Mouse (Mus musculus) CD8-positive naive resting alpha-beta T cell, adult 2 months (primary cell): ENCODE results near the gene Bex6.
"Not testable (repeated sequence)": the region's sequence is repeated elsewhere in the genome, so short reads cannot be mapped to it uniquely, and the experiment has no call there.

Source experiments
- DNase-seq, 2 experiments: peaks; one replicate each; pipeline ENCODE4 v3.0.0; 2022; ENCODE audit warnings: low read depth in 2 of 2, low spot score in 2 of 2

The Bex6 gene

GRCm38 (mm10) chr16:32173401-32173800 is 6.2 kb upstream of the Bex6 start:
- DNase-seq: no peak

GRCm38 (mm10) chr16:32174340-32175005 is 5.2 kb upstream of the Bex6 start:
- no peak for DNase-seq

- DNase-seq: peak in 1 of 2 experiments; percentile 42
Observed at GRCm38 (mm10) chr16:32175029-32175428, 4.6 kb upstream of the Bex6 start.

- DNase-seq: peak; percentile 35 to 44
Observed at GRCm38 (mm10) chr16:32176896-32177686, 2.5 kb upstream of the Bex6 start.

GRCm38 (mm10) chr16:32186056-32186455 is 6.4 kb downstream of the Bex6 start:
- DNase-seq: no peak

GRCm38 (mm10) chr16:32189109-32189508 is 9.5 kb downstream of the Bex6 start:
- no peak for DNase-seq

GRCm38 (mm10) chr16:32190011-32190441 is 10.4 kb downstream of the Bex6 start:
- DNase-seq: no peak

- DNase-seq: peak; percentile 38 to 42
Observed at GRCm38 (mm10) chr16:32200256-32201003, 20.8 kb downstream of the Bex6 start.

GRCm38 (mm10) chr16:32201004-32201325 is 21.3 kb downstream of the Bex6 start:
- DNase-seq: no peak

- DNase-seq: peak; percentile 93 to 96
Observed at GRCm38 (mm10) chr16:32202681-32203080, 23.1 kb downstream of the Bex6 start.

GRCm38 (mm10) chr16:32204902-32205301 is 25.3 kb downstream of the Bex6 start:
- DNase-seq: no peak

- no peak for DNase-seq
Observed at GRCm38 (mm10) chr16:32214156-32214555, 34.5 kb downstream of the Bex6 start.

- no peak for DNase-seq
Observed at GRCm38 (mm10) chr16:32214804-32215576, 35.4 kb downstream of the Bex6 start.

GRCm38 (mm10) chr16:32221803-32222202 is 42.2 kb downstream of the Bex6 start:
- no peak for DNase-seq

GRCm38 (mm10) chr16:32222399-32222798 is 42.8 kb downstream of the Bex6 start:
- no peak for DNase-seq

- DNase-seq: not testable (repeated sequence)
Observed at GRCm38 (mm10) chr16:32232050-32232449, 52.4 kb downstream of the Bex6 start.
